Mouse (Mus musculus) T-cell, adult 2 months (primary cell): ENCODE results near the gene Noxred1.
"Not testable (repeated sequence)": the region's sequence is repeated elsewhere in the genome, so short reads cannot be mapped to it uniquely, and the experiment has no call there.

Experiments
- DNase-seq: peaks from one replicate; pipeline ENCODE4 v3.0.0; 2022; ENCODE audit warnings: low spot score

Noxred1 gene

GRCm38 (mm10) chr12:87238632-87239031 is at the start of gene Noxred1:
Gene Noxred1, minus strand, starts transcription at chr12:87238732.
- DNase-seq: no peak

DNA sequence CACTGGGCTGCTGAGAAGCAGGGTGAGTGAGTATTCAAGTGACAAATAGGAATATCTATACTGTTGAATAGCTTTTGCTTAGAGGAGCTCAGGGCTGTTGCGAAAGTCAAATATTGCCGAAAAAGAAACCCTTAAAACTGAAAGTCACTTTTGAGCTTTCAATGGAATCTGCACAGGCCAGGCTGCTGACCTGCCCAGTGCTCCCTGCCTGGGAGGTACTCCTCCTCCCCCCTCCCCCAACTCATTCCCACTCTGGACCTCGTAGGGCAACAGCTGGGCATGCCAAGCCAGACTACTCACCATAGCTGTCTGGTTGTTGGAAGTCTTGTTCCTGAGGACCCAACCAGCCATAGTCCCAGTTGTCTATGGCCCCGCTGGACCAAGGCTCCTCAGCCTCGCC is 46.2 kb upstream of the Noxred1 start:
- DNase-seq: no peak

DNA sequence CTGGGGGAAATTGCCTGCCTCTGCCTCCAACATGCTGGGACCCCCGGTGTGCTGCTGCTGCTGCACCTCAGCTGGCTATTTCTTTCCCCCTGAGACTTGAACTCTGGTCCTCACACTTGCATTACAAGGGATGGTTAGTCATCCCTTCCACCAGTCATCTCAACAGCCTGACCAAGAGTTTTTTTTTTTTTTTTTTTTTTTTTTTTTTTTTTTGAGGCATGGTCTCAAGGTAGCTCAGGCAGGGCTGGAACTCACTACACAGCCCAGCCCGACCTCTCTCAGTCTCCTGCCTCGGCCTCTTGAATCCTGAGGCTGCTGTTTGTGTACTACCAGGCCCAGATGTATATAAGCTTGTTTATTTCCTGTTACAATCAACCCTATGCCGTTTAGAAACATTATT is 45.7 kb upstream of the Noxred1 start:
- no peak for DNase-seq

DNA sequence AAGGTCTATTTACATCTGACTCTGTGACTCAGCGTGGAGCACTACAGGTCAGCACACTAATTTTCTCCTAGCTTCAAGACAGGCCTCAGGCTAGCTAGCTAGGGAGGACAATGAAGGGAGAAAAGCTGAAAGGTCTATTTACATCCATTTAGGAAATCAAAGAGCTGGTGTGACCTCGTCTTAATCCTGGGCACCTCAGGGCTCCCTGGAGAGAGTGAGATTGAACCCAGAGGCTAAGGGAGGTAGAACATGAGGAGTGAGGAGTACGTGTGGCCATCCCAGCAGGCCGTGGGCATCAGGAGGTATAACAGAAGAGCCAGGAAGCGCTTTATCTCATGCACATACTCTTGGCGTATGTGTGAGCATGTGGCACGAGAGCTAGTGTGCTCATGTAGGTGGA is 45.2 kb upstream of the Noxred1 start:
- no peak for DNase-seq

DNA sequence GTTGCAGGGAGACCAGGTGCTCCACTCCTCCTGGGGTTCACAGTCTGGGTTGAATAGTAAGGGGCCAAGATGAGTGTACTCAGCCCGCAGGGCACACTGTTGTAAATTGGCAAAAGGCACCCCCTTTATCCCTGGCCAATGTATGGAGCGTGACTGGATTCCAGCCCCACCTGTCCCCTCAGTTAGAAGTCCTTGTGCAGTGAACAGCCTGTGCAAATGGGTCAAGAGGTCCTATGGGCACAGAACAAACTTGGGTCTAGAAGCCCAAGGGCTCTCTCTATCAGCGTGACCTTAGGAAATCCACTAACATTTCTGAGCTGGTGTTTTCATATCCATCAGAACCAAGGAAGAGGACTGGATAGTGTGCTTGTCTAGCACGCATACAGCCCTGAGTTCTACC is 44.2 kb upstream of the Noxred1 start:
- no peak for DNase-seq

DNA sequence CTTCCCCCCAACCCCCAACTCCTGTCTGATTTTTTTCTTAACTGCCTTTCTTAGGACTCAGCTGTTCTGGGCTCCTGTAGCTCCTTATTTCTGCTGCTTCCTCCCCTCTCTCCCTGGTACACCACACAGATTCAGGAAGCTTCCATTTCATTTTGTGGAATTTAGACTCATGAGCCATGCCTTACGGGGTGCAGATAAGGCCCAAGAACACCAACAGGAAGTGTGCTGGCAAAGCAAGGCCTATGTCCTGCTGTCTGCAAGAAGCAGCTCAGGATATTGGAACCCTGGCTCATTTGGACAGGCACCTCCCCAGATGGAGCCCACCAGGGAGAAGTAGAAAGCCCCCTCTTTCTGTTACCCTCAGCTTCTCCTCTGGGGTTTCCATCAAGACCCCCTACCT is 43.2 kb upstream of the Noxred1 start:
- DNase-seq: no peak

GRCm38 (mm10) chr12:87279879-87280278 is 41.3 kb upstream of the Noxred1 start:
- no peak for DNase-seq

- DNase-seq: no peak
Observed at GRCm38 (mm10) chr12:87279350-87279749, 40.8 kb upstream of the Noxred1 start.

DNA sequence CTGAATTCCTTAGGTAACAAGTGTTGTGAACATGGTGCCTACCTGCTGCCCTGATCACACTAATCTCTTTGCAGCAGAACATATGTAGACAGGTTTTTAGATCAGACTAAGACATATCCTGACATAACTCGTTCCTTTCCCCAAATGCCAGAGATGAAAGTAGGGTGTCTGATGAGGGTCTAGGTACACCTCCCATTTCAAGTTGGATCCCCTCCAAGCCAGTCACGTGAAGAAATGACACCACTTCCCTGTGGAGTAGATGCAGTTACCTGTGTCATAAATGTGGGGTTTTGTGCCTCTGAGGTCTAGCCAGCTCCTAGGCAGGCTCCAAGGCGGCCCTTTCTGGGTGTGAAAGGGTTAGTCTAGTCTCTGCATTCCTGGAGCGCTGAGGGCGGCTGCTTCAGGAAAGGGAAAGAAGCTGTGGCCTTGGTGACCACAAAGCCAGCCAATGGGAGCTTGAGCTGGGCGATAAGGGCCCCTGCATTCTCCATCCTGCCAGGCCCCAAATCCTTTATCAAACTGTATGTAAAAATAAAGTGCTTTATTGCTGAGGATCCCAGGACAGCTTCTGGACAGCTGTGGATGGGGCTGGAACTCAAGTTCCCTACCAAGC is 39.7 kb upstream of the Noxred1 start:
- no peak for DNase-seq

GRCm38 (mm10) chr12:87277251-87277650 is 38.7 kb upstream of the Noxred1 start:
- not testable (repeated sequence) for DNase-seq

- no peak for DNase-seq
Observed at GRCm38 (mm10) chr12:87274853-87275831, 36.6 kb upstream of the Noxred1 start.

DNA sequence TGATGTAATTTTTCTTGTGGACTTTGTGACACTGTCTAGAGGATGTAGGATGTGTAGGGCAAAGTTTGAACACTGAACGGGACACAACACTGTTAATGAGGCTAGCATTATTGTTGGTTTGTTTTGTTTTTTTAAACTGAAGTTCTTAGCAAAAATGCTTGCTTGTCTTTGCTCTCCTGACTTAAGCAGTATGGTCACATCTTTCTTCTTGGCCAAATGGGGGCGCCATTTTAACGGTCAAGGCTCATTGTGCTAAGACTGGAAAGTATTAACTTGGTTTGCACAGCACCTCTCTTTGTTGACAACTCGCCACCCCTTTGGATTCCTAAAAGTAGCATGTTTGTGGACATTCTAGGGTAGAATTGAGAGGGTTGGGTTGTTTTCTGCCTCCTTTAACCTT is 29.1 kb upstream of the Noxred1 start:
- DNase-seq: no peak

DNA sequence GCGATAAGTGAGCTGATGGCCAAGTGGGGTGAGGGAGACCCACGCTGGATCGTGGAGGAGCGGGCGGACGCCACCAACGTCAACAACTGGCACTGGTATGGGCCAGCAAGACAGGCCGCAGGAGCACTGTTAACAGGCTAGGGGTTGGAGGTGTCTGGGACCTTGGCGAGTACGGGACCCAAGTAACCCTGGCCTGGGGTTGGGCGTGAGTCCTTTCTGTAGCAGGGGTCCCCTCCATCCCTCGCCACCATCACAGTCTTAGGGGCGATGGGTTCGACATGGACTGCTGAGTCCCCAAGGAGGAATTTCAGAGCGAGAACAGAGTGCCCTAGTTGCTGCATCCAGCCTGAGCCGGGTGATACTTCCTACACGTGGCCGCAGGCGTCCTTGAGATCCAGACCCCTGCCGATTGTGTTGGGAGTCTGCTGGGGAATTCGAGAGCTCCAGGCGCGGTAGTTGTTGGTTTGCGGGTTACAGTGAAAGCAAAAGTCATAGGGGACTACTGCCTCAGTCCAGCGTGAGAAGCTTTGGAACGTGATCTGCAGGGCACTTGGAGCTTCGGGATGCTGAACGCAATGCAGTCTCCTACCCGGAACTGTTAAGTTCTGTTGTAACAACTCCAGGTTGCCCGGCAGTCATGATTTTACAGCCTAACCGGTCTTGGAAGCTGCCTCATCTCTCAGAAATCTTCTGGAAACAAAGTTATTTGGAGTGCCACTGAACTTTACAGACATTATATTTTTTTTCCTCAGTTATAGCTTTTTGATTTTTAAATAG is 28.5 kb upstream of the Noxred1 start:
- DNase-seq: no peak

GRCm38 (mm10) chr12:87266108-87266826 is 27.7 kb upstream of the Noxred1 start, which contains the start of the genes Vipas39 and Ahsa1:
Gene Vipas39, minus strand, starts transcription at chr12:87266256.
Gene Ahsa1, plus strand, starts transcription at chr12:87266479.
- DNase-seq: peak; percentile 93

- DNase-seq: no peak
Observed at GRCm38 (mm10) chr12:87265444-87265843, 26.9 kb upstream of the Noxred1 start.

- DNase-seq: no peak
Observed at GRCm38 (mm10) chr12:87260562-87260961, 22.0 kb upstream of the Noxred1 start.

- DNase-seq: no peak
Observed at GRCm38 (mm10) chr12:87256629-87257028, 18.1 kb upstream of the Noxred1 start.

DNA sequence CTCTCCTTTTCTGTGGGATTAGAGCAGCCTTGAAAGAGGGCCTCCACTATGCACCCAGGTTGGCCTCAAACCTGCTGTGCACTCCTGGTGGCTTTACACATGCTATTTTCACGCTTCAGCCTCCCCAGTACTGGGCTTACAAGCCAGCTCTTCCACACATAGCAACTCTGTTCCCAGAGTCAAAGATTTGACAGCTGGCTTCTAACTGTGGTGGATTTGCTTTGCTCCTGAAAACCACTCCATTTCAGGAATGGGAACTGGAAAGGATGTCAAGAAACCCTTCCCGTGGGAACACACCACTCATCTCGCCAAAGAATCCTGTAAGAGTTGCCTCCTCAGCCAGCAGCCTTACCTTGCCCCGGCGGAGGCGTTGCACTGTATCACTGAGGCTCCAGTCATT is 15.3 kb upstream of the Noxred1 start:
- no peak for DNase-seq

DNA sequence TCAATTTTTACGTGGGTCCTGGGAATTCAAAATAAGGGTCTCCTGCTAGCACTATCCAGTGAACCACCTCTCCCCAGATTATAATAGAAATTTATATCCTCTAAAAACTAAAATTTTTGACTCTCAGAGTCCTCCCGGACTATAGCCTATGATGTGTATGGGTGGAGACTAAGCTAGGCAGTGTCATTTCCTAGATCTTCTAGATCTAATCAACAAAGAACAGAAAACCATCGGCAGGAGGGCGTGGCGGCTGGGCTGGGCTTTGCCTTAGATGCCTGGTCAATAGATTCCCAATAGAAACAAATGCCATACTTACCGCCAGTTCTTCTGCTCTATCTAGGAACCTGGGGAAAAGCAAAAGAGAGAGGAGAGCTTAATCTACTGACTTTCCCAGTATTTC is 11.6 kb upstream of the Noxred1 start:
- DNase-seq: no peak

GRCm38 (mm10) chr12:87236882-87237483 is 1.5 kb downstream of the Noxred1 start:
- no peak for DNase-seq

DNA sequence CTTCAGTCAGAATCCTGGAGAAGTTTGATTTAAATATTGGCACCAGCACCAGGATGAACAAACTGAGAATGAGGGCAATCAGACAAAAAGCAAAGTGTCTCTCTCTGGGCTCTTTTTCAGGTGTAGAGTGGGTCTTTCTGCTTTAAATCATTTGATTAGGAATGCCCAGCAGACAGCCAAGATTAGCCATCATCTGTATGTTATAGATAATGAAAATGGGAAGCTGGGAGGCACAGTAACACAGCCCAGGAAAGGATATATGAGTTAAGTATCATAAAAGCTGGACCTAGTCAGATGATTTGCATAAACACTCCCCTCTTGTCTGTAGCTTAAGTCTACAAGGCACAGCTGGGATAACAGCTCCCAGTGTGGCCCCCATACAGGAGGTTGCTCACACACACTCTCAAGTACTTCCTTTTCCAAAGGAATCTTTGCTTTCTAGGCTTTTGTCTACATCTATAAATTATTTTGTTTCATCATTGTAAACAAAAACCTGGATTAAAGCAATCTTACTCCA is 8.1 kb downstream of the Noxred1 start:
- no peak for DNase-seq
